Mouse (Mus musculus): ENCODE results near the gene Sppl2b.
"Not testable (repeated sequence)": the region's sequence is repeated elsewhere in the genome, so short reads cannot be mapped to it uniquely, and the experiment has no call there.

Gene Sppl2b

DNA sequence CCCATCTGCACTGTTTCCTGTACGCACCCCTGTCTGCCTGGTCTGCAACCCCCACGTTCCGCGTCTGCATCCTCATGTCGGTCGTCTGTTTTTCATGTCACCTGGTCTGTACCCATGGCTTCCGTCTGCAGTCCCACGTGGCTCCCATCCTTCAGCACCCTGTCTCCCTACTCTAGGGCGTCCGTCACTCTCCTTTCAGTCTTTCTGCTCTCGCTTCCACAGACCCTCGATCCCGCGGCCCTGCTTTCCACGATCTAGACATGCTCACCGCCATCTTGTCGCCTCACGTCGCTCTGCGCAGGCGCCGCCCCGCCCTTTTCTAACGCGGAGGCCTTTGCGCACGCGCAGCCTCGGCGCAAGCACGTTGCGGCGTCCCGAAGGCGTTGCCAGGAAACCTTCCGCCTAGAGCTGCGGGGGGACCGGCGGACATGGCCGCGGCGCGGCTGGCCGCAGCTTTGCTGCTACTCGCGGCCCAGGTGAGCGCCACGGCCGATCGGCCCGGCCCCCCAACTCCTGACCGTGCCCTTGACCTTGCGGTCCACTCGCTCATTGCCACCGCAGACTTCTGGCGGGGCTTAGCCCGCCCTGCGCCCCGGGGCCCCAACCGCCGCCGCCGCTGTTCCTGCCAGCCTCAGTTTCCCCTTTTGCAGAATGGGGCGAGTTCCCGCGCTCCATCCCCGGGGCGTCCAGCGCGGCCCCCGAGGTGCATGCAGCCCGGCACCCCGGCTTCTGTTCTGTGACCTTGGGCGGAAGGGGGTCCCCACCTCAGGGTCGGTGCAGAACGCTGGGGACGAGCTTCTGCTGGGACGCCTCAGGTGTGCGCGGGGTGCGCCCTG, at the start of gene Sppl2b, which contains the start of gene Lsm7:
Sppl2b (plus strand) TSS at position 363 of the 836 bp plus-strand sequence.
Lsm7 (minus strand) TSS at position 297 of the 836 bp plus-strand sequence.
- peak; percentile 98 for DNase-seq

DNA sequence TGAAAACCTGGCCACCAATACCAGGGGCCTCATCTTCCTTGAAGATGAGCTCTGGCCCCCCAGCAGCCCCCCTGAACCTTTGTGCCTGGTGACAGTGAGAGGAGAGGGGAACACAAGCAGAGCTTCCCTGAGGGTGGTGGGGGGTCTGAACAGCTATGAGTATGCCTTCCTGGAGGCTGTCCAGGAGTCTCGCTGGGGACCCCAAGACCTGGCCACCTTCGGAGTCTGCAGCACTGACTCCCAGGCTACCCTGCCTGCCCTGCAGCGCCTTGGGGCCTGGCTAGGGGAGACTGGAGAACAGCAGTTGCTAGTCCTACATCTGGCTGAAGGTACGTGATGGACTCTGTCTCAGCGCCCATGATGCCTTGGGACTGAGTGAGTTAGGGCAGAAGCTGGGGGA, 49.8 kb upstream of the Sppl2b start:
- no peak for DNase-seq

DNA sequence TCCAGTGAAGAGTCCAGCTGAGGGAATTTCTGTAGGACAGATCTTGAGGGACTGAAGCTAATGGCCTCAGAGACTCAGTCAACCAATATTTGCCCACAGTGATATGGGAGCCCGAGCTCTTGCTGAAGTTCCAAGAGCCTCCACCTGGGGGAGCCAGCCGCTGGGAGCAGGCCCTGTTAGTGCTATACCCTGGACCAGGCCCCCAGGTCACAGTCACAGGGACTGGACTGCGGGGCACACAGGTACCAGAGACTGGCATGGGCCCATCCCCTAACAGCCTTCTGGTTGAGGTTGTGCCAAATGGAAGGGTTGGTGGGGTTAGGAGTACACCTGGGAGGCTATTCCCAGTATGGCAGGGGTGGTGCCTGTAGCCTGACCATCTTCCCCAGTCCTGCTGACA, 49.1 kb upstream of the Sppl2b start:
- DNase-seq = peak; percentile 73

DNA sequence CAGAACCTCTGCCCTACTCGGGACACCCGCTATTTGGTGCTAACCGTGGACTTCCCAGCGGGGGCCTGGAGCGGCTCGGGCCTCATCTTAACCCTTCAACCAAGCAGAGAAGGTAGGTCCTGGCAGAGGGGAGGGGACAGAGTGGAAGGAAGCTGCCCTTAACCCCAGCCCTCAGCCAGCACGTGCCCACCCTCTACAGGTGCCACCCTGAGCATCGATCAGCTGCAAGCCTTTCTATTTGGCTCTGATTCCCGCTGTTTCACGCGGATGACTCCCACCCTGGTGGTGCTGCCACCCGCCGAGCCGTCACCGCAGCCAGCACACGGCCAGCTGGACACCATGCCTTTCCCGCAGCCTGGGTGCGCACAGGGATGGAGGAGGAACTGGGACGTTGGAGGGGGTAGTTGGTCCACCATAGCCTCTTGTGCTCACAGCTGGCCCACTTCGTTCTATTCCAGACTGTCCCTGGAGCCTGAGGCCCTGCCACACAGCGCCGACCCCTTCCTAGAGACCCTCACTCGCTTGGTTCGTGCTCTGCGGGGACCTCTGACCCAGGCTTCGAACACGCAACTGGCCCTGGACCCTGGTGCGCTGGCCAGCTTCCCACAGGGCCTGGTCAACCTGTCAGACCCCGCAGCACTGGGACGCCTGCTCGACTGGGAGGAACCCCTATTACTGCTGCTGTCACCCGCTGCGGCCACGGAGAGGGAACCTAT, 48.6 kb upstream of the Sppl2b start:
- DNase-seq = no peak

DNA sequence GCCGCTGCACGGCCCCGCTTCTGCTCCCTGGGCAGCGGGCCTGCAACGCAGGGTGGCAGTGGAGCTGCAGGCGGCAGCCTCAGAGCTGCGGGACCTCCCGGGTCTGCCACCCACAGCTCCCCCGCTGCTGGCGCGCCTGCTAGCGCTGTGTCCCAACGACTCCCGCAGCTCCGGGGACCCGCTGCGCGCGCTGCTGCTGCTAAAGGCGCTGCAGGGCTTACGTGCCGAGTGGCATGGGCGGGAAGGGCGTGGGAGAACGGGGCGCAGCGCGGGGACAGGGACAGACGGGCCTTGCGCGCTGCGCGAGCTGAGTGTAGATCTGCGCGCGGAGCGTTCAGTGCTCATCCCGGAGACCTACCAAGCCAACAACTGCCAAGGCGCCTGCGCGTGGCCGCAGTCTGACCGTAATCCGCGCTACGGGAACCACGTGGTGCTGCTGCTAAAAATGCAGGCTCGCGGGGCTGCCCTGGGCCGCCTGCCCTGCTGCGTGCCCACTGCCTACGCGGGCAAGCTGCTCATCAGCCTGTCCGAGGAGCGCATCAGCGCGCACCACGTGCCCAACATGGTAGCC, 47.9 kb upstream of the Sppl2b start:
- DNase-seq = peak; percentile 40

DNA sequence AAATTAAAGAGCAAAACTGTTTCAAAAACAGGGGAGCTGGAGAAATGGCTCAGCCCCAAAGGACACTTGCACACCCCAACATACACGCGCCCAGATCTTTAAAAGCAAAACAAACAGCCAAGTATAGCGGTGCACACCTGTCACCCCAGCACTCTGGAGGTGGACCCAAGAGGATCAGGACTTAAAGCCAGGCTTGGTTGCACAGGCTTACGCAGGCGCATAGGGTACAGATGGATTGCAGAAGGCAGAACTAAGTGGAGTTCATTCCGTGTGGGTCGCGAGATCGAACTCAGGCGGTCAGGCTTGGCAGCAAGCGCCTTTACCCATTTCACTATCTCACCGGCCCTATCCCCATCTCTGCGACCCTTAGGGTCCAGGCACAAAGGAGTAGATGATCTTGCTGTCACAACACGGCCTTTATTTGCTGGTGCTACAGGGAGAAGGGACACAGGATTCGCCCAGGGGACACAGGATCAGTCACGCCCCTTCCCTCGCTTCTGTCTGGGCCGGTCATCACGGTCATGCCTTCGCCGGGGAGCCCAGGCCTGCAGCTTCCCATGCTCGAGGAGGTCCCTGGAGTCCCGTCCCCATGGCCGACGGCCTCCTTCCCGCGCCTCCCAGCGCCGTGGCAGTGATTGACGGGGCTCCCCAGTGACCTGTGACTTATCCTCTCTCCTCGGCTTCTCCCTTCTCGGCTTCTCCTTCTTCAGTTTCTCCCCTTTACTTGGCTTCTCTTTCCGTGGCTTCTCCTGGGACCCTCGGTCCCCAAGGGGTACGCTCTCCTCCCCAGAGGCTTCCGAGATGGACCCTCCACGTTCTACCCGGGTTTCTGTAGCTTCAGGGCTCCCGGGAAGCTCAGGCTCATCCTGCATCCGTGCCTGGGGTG, 46.7 kb upstream of the Sppl2b start:
- DNase-seq = no peak

DNA sequence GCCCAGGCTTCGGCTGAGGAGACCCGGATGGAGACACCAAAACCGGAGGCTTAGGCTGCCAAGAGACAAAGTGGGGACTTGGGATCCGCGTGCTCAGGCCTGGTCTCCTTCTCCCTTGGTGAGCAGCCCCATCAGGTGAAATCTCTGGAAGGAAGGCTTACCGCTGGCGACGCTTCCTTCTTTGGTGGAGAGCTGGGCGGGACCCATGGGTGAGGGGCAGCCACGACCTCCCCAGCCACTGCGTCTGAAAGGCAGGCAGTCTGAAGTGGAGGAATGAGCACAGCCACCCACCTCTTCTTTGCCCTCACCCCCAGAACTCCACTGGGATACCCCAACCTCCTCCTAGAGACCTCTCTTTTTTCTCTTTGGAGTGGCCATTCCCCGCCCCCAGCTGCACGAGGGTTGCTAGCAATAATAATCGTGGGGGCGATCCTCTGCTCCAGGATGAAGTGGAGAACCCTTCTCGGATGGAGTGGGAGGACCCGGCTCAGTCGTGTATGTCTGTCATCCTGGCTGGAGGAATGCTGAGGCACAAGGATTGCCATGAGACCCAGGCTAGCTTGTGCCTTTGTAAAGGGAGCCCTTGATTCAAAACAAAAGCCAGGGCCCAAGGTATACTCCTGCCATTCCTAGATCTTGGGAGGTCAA, 46.0 kb upstream of the Sppl2b start:
- DNase-seq = no peak

DNA sequence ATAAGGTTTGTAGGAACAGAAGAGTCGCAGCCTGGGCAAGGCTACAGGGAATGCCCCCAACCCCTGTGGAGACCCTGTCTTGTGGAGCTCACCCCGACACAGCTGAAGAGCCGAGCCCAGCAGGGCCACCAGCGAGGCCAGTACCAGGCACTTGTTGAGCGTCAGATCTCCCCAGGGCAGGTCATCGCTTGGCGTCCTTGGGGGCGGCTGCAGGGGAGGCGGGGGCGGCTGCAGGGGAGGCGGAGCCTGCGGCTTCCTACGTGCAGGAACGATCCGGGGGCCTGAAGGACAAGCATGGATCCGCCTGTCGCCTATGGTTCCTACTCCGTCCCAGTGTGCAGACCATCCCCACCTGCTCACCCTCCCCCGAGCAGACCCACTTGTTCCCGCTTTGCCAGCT, 45.0 kb upstream of the Sppl2b start:
- DNase-seq = no peak

DNA sequence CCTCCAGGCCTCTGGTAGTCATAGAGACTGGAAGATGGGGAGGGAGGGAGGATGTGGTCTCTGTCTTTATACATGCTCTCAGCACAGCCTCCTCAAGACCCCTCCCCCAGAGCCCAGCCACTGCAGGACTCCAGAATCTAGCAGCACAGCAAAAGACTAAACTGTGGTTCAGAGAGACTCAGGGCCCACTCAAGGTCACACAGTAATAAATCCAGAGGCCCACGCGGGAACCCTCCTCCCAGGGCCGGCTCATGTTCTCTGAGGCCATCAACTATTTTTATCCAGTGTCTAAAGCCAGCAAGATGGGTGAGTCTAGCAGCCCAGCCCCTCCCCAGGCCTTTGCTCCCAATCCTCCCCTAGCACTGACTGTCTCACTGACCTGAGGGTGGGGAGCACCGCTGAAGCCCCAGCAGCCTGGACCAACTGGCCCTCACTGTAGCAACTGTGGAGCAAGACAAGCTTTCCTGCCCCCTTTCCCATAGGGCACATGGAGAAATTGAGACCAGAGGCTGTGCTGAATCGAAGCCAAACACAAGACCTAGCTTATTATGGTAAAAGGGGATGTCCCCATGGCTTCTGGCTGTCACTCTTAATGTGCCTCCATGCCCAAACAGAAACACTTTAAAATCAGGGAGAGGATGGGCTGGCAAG, 42.6 kb upstream of the Sppl2b start:
- no peak for DNase-seq

DNA sequence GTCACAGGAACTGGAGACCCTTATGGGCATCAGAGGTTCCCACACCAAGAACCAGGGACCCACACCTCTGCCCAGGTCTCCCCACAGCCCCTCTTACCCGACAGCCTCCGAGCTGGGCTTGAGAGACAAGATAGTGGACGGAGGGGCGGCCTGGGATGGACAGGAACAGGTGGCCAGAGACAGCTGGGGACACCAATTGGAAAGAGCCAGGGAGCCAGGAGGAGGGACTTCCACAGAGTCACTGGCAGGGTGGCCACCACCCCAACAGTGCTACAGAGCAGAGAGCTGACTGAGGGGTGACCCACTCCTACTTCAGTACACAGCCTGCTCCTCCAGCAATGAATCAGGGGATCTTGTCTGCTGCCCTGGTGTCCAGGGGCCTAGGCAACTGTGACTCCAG, 41.7 kb upstream of the Sppl2b start, which contains the start of gene Jsrp1:
Jsrp1 (minus strand) TSS at position 133 of the 400 bp plus-strand sequence.
- no peak for DNase-seq

DNA sequence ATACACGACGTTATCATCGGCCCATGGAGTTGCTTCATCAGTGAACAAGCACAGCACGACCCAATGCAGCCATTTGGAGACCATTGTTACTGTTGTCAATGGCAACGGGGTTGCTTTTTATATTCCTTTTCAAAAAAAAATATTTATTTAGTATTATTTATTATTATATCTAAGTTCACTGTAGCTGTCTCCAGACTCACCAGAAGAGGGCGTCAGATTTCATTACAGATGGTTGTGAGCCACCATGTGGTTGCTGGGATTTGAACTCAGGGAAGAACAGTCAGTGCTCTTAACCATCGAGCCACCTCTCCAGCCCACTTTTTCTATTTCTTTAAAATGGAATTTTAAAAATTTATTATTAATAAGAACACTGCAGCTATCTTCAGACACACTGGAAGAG, 40.3 kb upstream of the Sppl2b start:
- no peak for DNase-seq

DNA sequence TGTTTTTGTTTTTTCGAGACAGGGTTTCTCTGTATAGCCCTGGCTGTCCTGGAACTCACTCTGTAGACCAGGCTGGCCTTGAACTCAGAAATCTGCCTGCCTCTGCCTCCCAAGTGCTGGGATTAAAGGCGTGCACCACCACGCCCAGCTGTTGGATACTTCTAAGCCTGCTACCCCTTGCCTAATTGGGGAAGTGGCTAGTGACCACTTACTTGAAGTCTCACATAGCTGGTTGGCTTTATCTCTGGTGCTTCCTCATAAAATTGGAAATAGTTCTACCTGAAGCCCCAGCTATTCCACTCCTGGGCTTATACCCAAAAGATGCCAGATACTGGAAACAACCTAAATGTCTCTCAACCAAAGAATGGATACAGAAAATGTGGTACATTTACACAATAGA, 38.8 kb upstream of the Sppl2b start:
- not testable (repeated sequence) for DNase-seq

DNA sequence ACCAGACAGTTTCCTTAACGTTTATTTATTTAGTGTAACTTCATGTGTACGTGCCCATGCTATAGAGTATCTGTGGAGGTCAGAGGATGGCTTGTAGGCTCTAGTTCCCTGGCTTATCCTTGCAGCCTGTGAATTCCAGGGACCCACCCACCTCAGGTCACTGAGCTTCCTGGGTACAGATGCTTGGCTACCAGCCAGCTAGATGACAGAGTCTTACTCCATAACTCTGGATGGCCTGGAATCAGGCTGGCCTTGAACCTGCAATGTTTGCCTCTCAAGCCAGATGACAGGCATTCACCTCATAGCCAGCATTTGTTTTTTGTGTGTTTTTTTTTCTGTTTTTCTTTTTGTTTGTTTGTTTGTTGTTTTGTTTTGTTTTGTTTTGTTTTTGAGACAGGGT, 37.9 kb upstream of the Sppl2b start:
- DNase-seq = no peak

DNA sequence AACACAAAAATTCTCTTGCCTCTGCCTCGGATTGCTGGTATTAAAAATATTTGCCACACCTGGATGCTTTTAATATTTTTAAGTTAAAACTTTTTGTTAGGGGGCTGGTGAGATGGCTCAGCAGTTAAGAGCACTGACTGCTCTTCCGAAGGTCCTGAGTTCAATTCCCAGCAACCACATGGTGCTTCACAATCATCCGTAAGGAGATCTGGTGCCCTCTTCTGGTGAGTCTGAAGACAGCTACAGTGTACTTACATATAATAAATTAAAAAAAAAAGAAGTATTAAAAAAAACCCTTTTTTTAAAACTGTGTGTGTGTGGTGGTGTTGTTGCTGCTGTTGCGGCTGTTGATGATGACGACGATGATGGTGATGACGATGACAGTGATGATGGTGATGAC, 37.1 kb upstream of the Sppl2b start:
- not testable (repeated sequence) for DNase-seq

DNA sequence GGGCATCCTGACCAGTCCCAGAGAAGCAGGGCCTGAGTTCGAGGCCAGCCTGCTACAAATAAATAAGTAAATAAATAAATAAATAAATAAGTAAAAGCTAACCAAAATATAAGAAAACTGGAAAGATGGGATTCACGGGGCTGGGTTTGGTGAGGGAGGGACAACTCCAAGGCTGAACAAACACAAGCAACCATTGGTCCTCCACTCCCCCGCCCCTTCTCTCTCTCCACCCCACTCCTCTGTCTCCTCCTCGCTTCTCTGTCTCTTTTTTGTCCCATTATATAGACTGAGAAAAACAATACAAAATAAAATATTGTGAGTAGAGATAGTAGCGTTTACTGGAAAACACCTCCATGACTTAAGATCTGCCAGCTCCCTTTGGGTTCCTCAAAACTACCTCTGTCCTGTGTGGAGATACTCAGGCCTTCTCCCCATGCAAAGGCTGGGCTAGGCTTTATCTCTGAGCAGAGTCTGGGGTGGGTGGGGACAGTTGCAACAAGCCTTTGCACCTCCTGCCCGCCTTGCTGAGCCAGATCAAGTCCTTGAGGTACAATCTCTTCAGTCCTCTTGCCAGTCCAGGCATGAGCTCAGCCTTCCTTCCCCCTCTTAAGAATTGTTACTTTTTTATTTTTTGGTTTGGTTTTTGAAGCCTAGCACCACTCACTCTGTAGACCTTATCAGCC, 36.3 kb upstream of the Sppl2b start:
- DNase-seq = no peak

DNA sequence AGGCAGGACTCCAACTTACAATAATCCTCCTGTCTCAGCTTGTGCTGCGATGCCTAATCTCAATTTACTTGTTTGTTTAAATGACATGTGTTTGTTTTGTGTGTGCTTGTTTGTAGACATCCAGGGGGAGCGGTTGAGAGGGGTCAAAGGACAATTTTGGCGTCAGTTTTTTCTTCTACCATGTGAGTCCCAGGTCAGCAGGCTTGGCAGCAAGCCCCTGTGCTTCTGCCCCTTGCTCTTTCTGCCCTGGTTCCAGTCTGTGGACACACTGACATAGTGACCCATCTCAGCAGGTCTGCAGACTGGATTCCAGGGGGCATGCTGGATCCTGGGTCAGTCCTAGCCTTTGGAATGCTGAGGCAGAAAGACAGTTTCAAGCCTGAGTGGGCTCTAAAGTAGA, 35.7 kb upstream of the Sppl2b start:
- no peak for DNase-seq

DNA sequence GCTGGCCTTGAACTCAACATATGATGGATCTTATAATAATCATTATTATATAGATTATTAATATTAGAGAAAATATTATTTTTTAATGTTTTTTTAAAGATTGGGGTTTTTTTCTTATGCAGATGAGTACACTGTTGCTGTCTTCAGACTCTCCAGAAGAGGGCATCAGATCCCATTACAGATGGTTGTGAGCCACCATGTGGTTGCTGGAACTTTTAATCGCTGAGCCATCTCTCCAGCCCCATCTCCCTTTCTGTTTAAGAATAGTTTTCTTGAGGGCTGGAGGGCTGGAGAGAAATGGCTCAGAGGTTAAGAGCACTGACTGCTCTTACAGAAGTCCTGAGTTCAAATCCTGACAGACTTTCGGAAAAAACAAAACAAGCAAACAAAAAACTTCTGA, 33.1 kb upstream of the Sppl2b start:
- DNase-seq = peak; percentile 55

DNA sequence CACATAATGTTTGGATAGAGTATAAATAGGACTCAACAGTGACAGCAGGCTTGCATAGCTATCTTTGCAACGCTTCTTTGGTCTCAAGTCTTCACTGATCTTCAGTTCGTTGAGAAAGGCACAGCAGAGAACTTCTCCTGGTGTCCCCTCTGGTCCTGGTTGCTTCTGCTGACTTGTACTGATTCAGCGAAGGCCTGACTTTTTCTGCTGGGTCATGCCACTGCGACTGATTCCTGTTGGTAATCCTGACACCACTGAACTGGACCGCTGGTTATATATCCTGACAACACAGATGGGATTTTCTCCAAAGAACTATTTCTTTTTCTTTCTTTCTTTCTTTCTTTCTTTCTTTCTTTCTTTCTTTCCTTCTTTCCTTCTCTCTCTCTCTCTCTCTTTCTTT, 32.5 kb upstream of the Sppl2b start:
- no peak for DNase-seq

DNA sequence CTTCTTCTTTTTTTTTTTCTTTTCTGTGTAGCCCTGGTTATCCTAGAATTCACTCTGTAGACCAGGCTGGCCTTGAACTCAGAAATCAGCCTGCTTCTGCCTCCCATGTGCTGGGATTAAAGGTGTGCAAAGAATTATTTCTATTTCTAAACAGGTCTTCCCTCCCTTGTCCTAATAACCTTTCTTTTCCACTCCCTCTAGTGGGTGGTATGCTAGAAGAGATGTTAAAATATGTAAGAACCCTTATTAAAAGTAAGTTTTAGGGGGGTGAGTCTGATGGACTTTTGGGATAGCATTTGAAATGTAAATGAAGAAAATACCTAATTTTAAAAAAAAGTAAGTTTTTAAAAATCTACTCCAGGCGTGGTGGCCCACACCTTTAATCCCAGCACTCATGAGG, 31.8 kb upstream of the Sppl2b start:
- no peak for DNase-seq

DNA sequence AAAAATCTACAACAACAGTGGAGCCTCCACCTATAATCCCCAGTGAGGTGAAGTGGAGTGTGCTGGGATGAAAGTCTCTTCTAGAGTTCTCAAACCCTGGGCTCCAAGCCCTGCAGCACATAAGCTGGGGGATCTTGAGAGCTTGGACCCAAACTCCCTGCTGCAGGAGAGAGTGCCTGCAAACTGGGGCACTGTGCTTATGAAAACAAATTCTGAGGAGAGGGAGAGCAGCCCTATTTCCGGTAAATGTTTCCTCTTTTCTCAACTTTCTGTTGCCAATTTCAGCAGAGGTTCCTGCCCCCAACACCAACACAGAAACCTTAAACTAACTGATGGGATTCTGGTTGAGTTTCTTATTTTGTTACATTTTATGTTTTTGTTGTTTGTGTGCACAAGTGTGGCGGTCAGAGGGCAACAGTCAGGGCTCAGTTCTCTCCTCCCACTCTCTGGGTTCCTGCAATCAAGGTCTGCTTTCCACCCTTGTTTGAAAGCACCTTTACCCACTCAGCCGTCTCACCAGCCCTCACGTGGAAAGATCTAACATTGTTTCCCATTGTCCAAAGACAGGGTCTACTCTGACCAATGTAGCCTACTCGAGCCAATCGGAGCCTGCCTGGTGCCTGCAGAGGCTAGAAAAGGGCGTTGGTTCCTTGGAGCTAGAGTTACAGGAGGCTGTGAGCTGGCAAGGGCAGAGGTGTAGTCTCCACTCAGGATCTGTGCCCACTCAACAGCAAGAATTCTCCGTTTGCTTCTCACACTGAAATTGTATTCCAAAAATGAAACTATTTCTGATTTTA, 31.0 kb upstream of the Sppl2b start:
- DNase-seq = peak; percentile 49
